In genomic region chr6:31287686-31288085, GRCm38 (mm10) we compare ENCODE assay signal across 11 mouse cellular contexts.
DNase-seq lines count a peak whose midpoint lies in the region; ATAC-seq lines count a peak whose summit lies in the region.
"Had no signal": no experiment of that assay in that cellular context is flagged by ENCODE, and none has a peak within 500 bp of the region (broad histone marks: within the 10 kb centered on the region; RNA-seq: fewer than 3 reads in every experiment).

No protein-coding gene starts in this region.

- H3K27me3 ChIP-seq in kidney, embryonic 15.5 days, result no peaks in the 10 kb centered on the region
- H3K27me3 ChIP-seq: embryonic facial prominence, embryonic 15.5 days had no signal

- H3K9me3 ChIP-seq in kidney, embryonic 15.5 days (replicated peaks), result no peaks in the 10 kb centered on the region
- H3K9me3 ChIP-seq: embryonic facial prominence, embryonic 15.5 days had no signal

- WGBS in kidney, embryonic 15.5 days, result 52% methylated on average over 7 of the region's 7 CpGs

- no peak for ATAC-seq in kidney, embryonic 15.5 days (replicated peaks; ENCODE audit: low FRiP score)
- ATAC-seq: forebrain, embryonic 16.5 days had no signal

- H3K9ac ChIP-seq in kidney, embryonic 15.5 days, result no peak overlapping the region
- H3K9ac ChIP-seq: embryonic facial prominence, embryonic 15.5 days had no signal

- H3K36me3 ChIP-seq in kidney, embryonic 15.5 days, result no peaks in the 10 kb centered on the region
- H3K36me3 ChIP-seq: embryonic facial prominence, embryonic 15.5 days had no signal

- no peak overlapping the region for H3K4me3 ChIP-seq in kidney, embryonic 15.5 days (replicated peaks)
- H3K4me3 ChIP-seq: embryonic facial prominence, embryonic 15.5 days had no signal

- H3K4me2 ChIP-seq in kidney, embryonic 15.5 days, result no peak overlapping the region
- H3K4me2 ChIP-seq: embryonic facial prominence, embryonic 15.5 days had no signal

- peak; percentile 66 to 67 for DNase-seq in frontal cortex, adult 2 months (ENCODE audit: extremely low spot score in 1 of 2, low spot score in 1 of 2)
- no peak for DNase-seq in frontal cortex, postnatal 14 days (ENCODE audit: low spot score in 2 of 2)
- peak; percentile 31 for DNase-seq in kidney, adult 9 months
- DNase-seq in right cerebral cortex, adult 2 months (ENCODE audit: low spot score in 2 of 2), result peak; percentile 68 to 74
- DNase-seq in right cerebral cortex, postnatal 14 days, result no peak
- DNase-seq in telencephalon, adult 2 months (ENCODE audit: low read depth, low spot score), result peak; percentile 84
- DNase-seq in adrenal gland, postnatal 36 days, result no peak
- DNase-seq: lung, adult 2 months had no signal

- H3K4me1 ChIP-seq in kidney, embryonic 15.5 days, result peaks cover 10% of the 10 kb centered on the region
- H3K4me1 ChIP-seq: embryonic facial prominence, embryonic 15.5 days had no signal

- H3K27ac ChIP-seq in kidney, embryonic 15.5 days, result no peak overlapping the region
- H3K27ac ChIP-seq: embryonic facial prominence, embryonic 15.5 days had no signal

Comparison
In these comparisons a context has a peak if more than half of its experiments do, and no peak if none do; other contexts are left out.
1. DNase-seq: peak in frontal cortex, adult 2 months (2 of 2), kidney, adult 9 months (single experiment), right cerebral cortex, adult 2 months (2 of 2) and telencephalon, adult 2 months (single experiment); none in frontal cortex, postnatal 14 days (0 of 2), right cerebral cortex, postnatal 14 days (single experiment) and adrenal gland, postnatal 36 days (0 of 2).